Mouse (Mus musculus): ENCODE measurements around the gene C530008M17Rik.

Gene C530008M17Rik

DNA sequence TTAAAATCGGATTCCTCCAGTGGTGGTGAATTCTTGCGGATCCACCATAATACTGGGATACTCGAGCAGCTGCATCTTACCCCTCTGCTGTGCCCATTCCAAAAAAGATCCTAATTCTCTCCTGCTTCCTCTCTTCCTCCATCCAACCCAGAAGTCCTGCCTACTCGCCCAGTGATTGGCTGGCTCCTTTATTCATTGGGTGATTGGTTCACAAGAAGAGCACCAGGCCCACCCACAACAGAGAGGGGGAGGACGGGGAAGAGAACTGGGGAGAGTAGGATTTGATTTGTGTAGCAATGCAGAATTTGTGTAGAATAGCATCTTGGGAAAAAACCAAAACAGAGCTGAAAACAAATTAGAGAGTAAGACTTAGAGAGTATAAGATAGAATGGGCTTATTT is 180.7 kb downstream of the C530008M17Rik start:
- in situ Hi-C loops (cut with MboI), result no loop called here

- in situ Hi-C loops (cut with MboI), result no loop called here
These were observed 183.5 kb downstream of the C530008M17Rik start for GRCm38 (mm10) chr5:76839786-76840185.

DNA sequence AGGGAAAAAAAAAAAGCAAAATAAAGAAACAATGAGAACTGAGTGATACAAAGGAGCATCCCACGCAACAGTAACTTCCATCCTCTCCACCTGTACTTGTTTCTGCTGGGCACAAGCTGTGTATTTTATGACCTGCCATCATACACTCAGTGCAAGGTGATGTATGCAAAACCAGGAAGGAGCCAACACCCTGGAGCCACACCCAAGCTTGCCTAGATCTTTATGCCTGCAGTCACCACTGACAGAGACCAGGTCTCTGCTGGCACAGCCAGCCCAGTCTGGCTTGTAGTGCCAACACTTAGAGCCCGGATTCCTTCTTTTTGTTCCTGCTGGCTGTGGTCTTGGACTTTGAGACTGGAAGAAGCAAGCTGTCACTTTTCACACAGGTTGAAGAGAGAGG is 185.5 kb downstream of the C530008M17Rik start:
- in situ Hi-C loops (cut with MboI), result no loop called here

- in situ Hi-C loops (cut with MboI), result no loop called here
These were observed 187.1 kb downstream of the C530008M17Rik start for GRCm38 (mm10) chr5:76843448-76843847.

- in situ Hi-C loops (cut with MboI), result no loop called here
These were observed 187.6 kb downstream of the C530008M17Rik start for GRCm38 (mm10) chr5:76843851-76844419.

GRCm38 (mm10) chr5:76844618-76845186 is 188.4 kb downstream of the C530008M17Rik start:
- in situ Hi-C loops (cut with MboI), result no loop called here

- in situ Hi-C loops (cut with MboI), result no loop called here
These were observed 190.8 kb downstream of the C530008M17Rik start for GRCm38 (mm10) chr5:76847106-76847505.

- in situ Hi-C loops (cut with MboI), result no loop called here
These were observed 195.0 kb downstream of the C530008M17Rik start for GRCm38 (mm10) chr5:76851316-76851715.

GRCm38 (mm10) chr5:76853549-76853948 is 197.2 kb downstream of the C530008M17Rik start:
- in situ Hi-C loops (cut with MboI), result no loop called here

- in situ Hi-C loops (cut with MboI), result no loop called here
These were observed 199.7 kb downstream of the C530008M17Rik start for GRCm38 (mm10) chr5:76855829-76856600.

DNA sequence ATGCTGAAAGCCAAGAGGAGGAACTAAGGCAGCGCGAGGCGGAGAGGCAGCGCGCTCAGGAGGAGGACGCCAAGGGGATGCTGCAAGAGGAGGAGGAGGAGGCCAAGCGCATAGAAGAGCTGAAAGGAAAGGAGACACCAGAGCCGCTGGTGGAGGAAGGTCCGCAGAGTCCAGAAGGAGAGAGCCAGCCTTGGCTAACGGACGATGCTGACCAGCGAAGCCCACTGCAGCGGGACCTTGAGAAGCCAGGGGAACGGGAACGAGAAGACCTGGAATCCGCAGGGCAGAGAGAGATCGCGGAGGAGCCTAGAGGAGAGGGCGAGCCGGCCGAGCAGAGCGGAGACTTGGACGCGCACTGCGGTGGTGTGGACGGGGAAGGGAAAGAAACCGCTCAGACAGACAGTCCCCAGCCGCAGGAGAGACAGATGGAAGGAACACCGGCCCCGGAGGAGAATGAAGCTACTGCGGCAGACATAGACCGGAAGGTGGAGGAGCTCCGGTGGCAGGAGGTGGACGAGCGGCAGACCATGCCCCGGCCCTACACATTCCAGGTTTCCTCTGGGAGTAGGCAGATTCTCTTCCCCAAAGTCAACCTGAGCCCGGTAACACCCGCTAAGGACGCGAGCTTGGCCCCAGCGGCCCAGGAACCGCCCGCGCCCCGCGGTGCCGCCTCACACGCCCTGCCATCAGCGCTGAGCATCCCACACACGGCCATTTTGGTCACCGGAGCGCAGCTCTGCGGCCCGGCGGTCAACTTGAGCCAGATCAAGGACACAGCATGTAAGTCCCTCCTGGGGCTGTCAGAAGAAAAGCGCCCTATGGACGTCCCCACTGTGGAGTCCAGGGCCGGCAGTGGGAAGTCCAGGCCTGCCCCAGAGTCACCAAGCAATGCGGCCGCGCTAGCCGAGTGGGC is 201.0 kb downstream of the C530008M17Rik start:
- in situ Hi-C loops (cut with MboI), result no loop called here

GRCm38 (mm10) chr5:76858444-76858843 is 202.1 kb downstream of the C530008M17Rik start:
- in situ Hi-C loops (cut with MboI), result no loop called here

DNA sequence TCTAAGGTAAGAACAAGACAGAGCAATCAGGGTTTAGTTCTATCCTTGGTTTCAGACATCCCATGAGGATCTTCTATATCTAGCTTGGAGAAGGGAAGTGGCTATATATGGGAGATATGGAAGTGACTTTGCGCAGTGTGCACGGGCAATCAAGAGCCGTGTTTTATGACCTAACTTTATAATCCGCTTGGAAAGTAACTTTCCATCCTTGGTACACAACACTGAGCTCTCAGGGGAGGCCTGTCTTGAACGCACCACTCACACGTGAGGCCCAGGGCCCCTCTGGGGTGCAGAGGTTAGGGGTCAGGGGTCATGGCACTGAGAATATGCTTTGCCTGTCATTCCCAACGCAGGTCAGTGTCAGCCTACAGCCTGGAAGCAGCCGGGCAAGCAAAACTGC is 210.5 kb downstream of the C530008M17Rik start:
- in situ Hi-C loops (cut with MboI), result no loop called here

- in situ Hi-C loops (cut with MboI), result no loop called here
These were observed 212.5 kb downstream of the C530008M17Rik start for GRCm38 (mm10) chr5:76868693-76869286.

GRCm38 (mm10) chr5:76869553-76869952 is 213.2 kb downstream of the C530008M17Rik start:
- in situ Hi-C loops (cut with MboI), result no loop called here

DNA sequence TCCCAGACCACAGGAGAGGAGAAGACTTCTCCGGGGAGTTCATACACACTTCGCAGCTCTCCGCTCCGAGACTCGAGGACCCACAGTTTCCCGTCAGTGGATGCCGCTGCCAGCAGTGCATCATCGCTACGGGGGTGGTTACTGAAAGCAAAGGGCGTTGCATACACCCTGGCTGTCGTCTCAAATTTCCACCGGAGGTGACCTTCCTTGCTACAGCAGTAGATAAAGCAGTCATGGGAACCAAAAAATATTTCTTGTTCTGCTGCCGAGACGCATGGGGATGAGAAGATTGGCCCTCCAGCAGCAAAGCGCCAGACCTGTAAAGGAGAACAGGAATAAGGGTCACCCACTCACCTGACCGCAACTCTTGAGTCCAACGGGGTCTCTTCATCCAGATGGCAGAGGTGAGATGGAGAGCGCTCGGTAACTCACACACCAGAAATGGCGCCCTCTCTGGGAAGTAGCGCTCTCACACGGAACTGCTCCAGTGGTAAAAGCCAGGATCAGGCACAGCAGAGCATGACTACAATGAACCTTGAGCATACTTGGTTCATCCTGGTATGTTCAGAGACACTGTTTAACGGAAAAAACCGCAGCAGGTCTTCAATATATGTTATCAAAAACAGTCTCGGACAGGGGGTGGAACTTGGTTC is 219.9 kb downstream of the C530008M17Rik start:
- in situ Hi-C loops (cut with MboI), result no loop called here

DNA sequence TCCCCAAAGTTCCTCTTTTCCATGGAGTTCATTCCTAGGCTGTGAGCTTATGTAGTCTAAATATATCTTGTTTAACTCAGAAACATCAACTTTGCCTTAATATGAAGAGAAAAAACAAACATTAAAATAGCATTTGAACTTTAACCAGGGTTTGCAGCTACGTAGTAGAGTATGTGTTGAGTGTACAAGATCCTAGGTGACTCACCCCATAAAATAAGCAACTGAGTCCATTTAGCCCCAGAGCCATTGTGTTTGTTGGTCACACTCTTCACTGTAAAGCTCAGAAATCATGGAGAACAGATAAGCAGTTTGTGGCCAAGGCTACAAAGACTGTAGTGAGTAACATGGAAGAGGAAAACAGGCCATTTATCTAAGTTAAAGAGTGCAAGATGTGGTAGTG is 227.8 kb downstream of the C530008M17Rik start:
- in situ Hi-C loops (cut with MboI), result no loop called here

DNA sequence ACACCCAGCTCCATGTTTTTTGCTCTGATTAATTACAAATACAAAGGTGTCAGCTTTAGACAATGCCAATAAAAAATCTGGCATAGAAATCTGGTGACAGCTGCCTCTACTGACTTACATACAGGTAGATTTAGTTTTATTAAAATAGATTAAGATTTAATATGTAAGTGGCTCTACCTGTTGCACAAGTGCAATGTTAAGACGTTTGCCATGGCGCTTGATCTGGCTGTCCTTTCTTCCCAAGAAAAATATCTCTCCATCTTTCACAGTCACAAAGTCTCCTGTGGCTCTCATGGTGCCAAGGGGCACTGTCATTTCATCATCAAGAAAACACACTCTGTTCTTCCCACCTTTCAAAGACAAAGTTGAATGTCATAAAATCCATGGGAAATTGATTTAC is 230.7 kb downstream of the C530008M17Rik start:
- in situ Hi-C loops (cut with MboI), result no loop called here

DNA sequence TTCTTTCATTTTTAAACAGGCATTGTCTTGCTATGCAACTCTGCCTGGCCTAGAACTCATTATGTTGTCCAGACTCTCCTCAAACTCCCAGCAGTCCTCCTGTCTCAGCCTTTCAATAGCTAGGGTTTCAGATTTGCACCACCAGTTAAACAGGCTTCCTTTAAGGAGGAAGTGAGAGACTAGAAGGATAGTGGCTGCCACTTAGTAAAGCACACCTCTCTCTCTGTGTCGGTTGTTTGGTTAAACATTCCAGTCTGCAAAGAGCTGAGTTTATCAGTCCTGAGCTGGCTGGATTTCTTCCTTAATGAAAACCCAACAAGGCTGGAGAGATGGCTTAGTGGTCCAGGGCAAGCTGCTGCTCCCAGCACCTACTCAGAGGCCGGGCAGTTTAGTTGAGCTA is 236.3 kb downstream of the C530008M17Rik start:
- in situ Hi-C loops (cut with MboI), result no loop called here

- in situ Hi-C loops (cut with MboI), result no loop called here
These were observed 236.8 kb downstream of the C530008M17Rik start for GRCm38 (mm10) chr5:76893084-76893483.

DNA sequence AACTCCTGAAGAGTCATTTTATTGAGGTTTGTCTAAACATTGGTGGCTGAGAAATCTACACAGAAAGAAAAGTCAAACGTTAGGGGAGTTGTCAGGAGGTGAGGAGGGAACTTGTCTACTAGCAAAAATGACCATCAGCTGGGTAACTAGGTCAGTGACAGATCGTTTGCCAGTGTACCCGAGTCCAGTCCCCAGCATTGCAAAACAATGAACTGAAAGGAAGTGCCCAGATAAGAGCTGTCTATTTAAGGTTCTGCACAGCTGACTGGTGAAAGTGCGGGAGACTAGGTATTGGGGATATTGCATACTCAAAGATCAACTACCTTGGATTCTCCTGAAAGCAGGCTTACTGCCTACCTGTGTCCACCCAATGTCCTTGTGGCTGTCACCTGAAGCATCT is 245.8 kb downstream of the C530008M17Rik start:
- in situ Hi-C loops (cut with MboI), result loop anchor here (10.0 kb wide), 1 partner anchor 63 kb away; no protein-coding TSS in a partner anchor

Data from mature B cell (primary cell).